Mouse (Mus musculus): ENCODE data around the gene Reg4. TPM values are rescaled to one million over a fixed set of nuclear protein-coding genes. Genes with fewer than 3 reads are reported as not detected.
A peak's percentile ranks its signal among the peaks of the same experiment; 100 is the strongest.

Gene Reg4
- total and polyA plus RNA-seq, 2 experiments from 2014 or later, result not detected

GRCm38 (mm10) chr3:98273623-98274398 is 51.9 kb downstream of the Reg4 start:
- Histone ChIP-seq H3K9ac (replicated peaks; ENCODE audit: low read depth, low read length) (no peak overlapping the region), H3K4me2 (ENCODE audit: low read depth, low read length) (no peak overlapping the region), H3K36me3 (replicated peaks; ENCODE audit: control insufficient read depth, insufficient read depth, low read length) (no peaks in the 10 kb centered on the region), H3K27ac (ENCODE audit: low read depth) (no peak overlapping the region), H3K4me3 (ENCODE audit: low read depth, low read length) (no peak overlapping the region), H3K9me3 (replicated peaks; ENCODE audit: control insufficient read depth, low read length) (0 out of 2 replicates have a peak, but pooled peaks cover 3% of the 10 kb centered on the region), H3K4me1 (ENCODE audit: control insufficient read depth, insufficient read depth) (peaks cover 6% of the 10 kb centered on the region; the same call in 1 of the 2 replicates), H3K27me3 (ENCODE audit: control insufficient read depth, insufficient read depth, low read length) (no peaks in the 10 kb centered on the region)
- DNase-seq (ENCODE audit: low spot score) (no peak), ATAC-seq (ENCODE audit: insufficient read depth, low read depth) (no peak)
- no peak for TF ChIP-seq EP300 (IDR thresholded peaks at IDR 0.05; ENCODE audit: low read depth)
- 47% methylated on average over 11 of the region's 11 CpGs for WGBS

GRCm38 (mm10) chr3:98279682-98280081 is 57.7 kb downstream of the Reg4 start:
- DNase-seq (ENCODE audit: low spot score) (peak; percentile 14), ATAC-seq (ENCODE audit: insufficient read depth, low read depth) (peak; percentile 53; the same call in 1 of the 2 replicates)
- H3K4me1 ChIP-seq (ENCODE audit: control insufficient read depth, insufficient read depth), result peaks cover 15% of the 10 kb centered on the region
- no peaks in the 10 kb centered on the region for H3K9me3 ChIP-seq (replicated peaks; ENCODE audit: control insufficient read depth, low read length)
- H3K27me3 ChIP-seq (ENCODE audit: control insufficient read depth, insufficient read depth, low read length), result no peaks in the 10 kb centered on the region
- H3K36me3 ChIP-seq (replicated peaks; ENCODE audit: control insufficient read depth, insufficient read depth, low read length), result no peaks in the 10 kb centered on the region
- 14% methylated on average over 4 of the region's 4 CpGs for WGBS
- TF ChIP-seq EP300 (IDR thresholded peaks at IDR 0.05; ENCODE audit: low read depth) (no peak), CTCF (IDR thresholded peaks at IDR 0.05; ENCODE audit: low read depth) (no peak)
- peak overlapping the region; percentile 40 for H3K27ac ChIP-seq (ENCODE audit: low read depth)
- no peak overlapping the region for H3K9ac ChIP-seq (replicated peaks; ENCODE audit: low read depth, low read length)
- H3K4me2 ChIP-seq (ENCODE audit: low read depth, low read length), result 0 out of 2 replicates have a peak overlapping the region, but pooled peaks have one; percentile 47
- H3K4me3 ChIP-seq (ENCODE audit: low read depth, low read length), result no peak overlapping the region

- no peak for TF ChIP-seq CTCF (IDR thresholded peaks at IDR 0.05; ENCODE audit: low read depth)
- peak; percentile 57; the same call in 1 of the 2 replicates for TF ChIP-seq EP300 (IDR thresholded peaks at IDR 0.05; ENCODE audit: low read depth)
- Histone ChIP-seq H3K9ac (replicated peaks; ENCODE audit: low read depth, low read length) (peak within 1 kb of the TSS; percentile 42; the same call in 1 of the 2 replicates), H3K27ac (ENCODE audit: low read depth) (peak within 1 kb of the TSS; percentile 68), H3K4me3 (ENCODE audit: low read depth, low read length) (peak within 1 kb of the TSS; percentile 36), H3K36me3 (replicated peaks; ENCODE audit: control insufficient read depth, insufficient read depth, low read length) (no peaks in the 10 kb centered on the region), H3K4me2 (ENCODE audit: low read depth, low read length) (peak within 1 kb of the TSS; percentile 48), H3K9me3 (replicated peaks; ENCODE audit: control insufficient read depth, low read length) (no peaks in the 10 kb centered on the region), H3K4me1 (ENCODE audit: control insufficient read depth, insufficient read depth) (peaks cover 15% of the 10 kb centered on the region), H3K27me3 (ENCODE audit: control insufficient read depth, insufficient read depth, low read length) (no peaks in the 10 kb centered on the region)
- DNase-seq (ENCODE audit: low spot score), result peak; percentile 47
- peak; percentile 83 for ATAC-seq (ENCODE audit: insufficient read depth, low read depth)
- WGBS, result 46% methylated on average over 14 of the region's 14 CpGs
Measured at GRCm38 (mm10) chr3:98280204-98280932, 58.4 kb downstream of the Reg4 start, which contains the start of gene Hmgcs2. TSS of gene Hmgcs2 (plus strand) at chr3:98280435.

- WGBS, result 32% methylated on average over 12 of the region's 12 CpGs
- H3K4me2 ChIP-seq (ENCODE audit: low read depth, low read length), result peak overlapping the region; percentile 48
- ATAC-seq (ENCODE audit: insufficient read depth, low read depth) (peak; percentile 72), DNase-seq (ENCODE audit: low spot score) (peak; percentile 82)
- H3K4me1 ChIP-seq (ENCODE audit: control insufficient read depth, insufficient read depth), result peaks cover 15% of the 10 kb centered on the region
- H3K27ac ChIP-seq (ENCODE audit: low read depth), result peak overlapping the region; percentile 68
- H3K27me3 ChIP-seq (ENCODE audit: control insufficient read depth, insufficient read depth, low read length), result no peaks in the 10 kb centered on the region
- H3K36me3 ChIP-seq (replicated peaks; ENCODE audit: control insufficient read depth, insufficient read depth, low read length), result no peaks in the 10 kb centered on the region
- peak overlapping the region; percentile 42; the same call in 1 of the 2 replicates for H3K9ac ChIP-seq (replicated peaks; ENCODE audit: low read depth, low read length)
- TF ChIP-seq CTCF (IDR thresholded peaks at IDR 0.05; ENCODE audit: low read depth), result peak; percentile 97
- TF ChIP-seq EP300 (IDR thresholded peaks at IDR 0.05; ENCODE audit: low read depth), result no peak
- peak overlapping the region; percentile 36 for H3K4me3 ChIP-seq (ENCODE audit: low read depth, low read length)
- H3K9me3 ChIP-seq (replicated peaks; ENCODE audit: control insufficient read depth, low read length), result 0 out of 2 replicates have a peak, but pooled peaks cover 1% of the 10 kb centered on the region
Measured at GRCm38 (mm10) chr3:98280933-98281678, 59.1 kb downstream of the Reg4 start.

- Histone ChIP-seq H3K4me3 (ENCODE audit: low read depth, low read length) (no peak overlapping the region), H3K4me2 (ENCODE audit: low read depth, low read length) (no peak overlapping the region), H3K27me3 (ENCODE audit: control insufficient read depth, insufficient read depth, low read length) (no peaks in the 10 kb centered on the region), H3K9me3 (replicated peaks; ENCODE audit: control insufficient read depth, low read length) (0 out of 2 replicates have a peak, but pooled peaks cover 3% of the 10 kb centered on the region), H3K27ac (ENCODE audit: low read depth) (no peak overlapping the region), H3K36me3 (replicated peaks; ENCODE audit: control insufficient read depth, insufficient read depth, low read length) (no peaks in the 10 kb centered on the region), H3K9ac (replicated peaks; ENCODE audit: low read depth, low read length) (no peak overlapping the region), H3K4me1 (ENCODE audit: control insufficient read depth, insufficient read depth) (peaks cover 15% of the 10 kb centered on the region)
- 87% methylated on average over 8 of the region's 8 CpGs for WGBS
- ATAC-seq (ENCODE audit: insufficient read depth, low read depth), result no peak
- no peak for DNase-seq (ENCODE audit: low spot score)
- TF ChIP-seq CTCF (IDR thresholded peaks at IDR 0.05; ENCODE audit: low read depth) (no peak), EP300 (IDR thresholded peaks at IDR 0.05; ENCODE audit: low read depth) (no peak)
Measured at GRCm38 (mm10) chr3:98282422-98282821, 60.5 kb downstream of the Reg4 start.

All from heart, postnatal 0 days (tissue).